Mouse (Mus musculus): Measurements from ENCODE around the gene Ppp1r15a. TPM values are rescaled to one million over a fixed set of nuclear protein-coding genes. Genes with fewer than 3 reads are reported as not detected.
"Not testable (repeated sequence)": the region's sequence is repeated elsewhere in the genome, so short reads cannot be mapped to it uniquely, and the experiment has no call there.

The Ppp1r15a gene
- polyA plus RNA-seq, 1 experiment from 2014 or later = 12.9 TPM

DNA sequence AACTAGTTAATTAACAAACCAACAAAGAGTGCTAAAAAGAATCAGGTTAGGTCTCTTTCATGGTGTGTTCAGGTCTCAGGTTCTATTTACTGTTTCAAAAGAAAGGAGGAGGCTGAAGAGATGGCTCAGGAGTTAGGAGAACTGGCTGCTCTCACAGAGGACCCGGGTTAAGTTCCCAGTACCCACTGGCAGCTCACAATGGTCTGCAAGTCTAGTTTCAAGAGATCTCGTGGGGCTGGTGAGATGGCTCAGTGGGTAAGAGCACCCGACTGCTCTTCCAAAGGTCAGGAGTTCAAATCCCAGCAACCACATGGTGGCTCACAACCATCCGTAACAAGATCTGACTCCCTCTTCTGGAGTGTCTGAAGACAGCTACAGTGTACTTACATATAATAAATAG, 45.8 kb downstream of the Ppp1r15a start:
- ATAC-seq (ENCODE audit: low FRiP score); H3K9ac ChIP-seq; H3K9me3 ChIP-seq (ENCODE audit: control insufficient read depth, low read length); H3K4me1 ChIP-seq (replicated peaks; ENCODE audit: control insufficient read depth, insufficient read depth, low read length); H3K27me3 ChIP-seq (ENCODE audit: control insufficient read depth, insufficient read depth, low read length); DNase-seq (ENCODE audit: low spot score); H3K27ac ChIP-seq; H3K4me2 ChIP-seq (replicated peaks); H3K36me3 ChIP-seq (replicated peaks; ENCODE audit: control insufficient read depth, insufficient read depth); H3K4me3 ChIP-seq (replicated peaks; ENCODE audit: low read length): not testable (repeated sequence)
- WGBS = 80% methylated on average over 3 of the region's 4 CpGs

DNA sequence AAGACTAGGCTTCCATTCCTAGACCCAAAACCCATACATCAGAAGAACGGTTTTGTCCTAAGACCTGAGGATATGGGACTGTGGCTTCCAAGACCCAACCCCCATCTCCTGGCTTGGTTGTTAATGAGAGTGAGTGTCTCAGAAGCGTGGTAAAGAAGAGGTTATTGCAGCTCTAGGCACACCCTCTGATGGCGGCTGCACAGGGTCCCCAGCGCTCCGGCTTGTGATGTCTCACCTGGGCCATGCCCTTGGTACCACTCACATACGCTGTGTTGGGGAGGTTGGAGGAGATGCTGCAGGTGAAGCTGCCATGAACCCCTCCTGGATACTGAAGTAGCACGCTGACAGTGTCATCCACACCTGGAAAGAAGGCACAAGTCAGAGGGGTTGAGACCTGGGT, 47.3 kb downstream of the Ppp1r15a start:
- Histone ChIP-seq H3K4me1 (replicated peaks; ENCODE audit: control insufficient read depth, insufficient read depth, low read length) (no peaks in the 10 kb centered on the region), H3K9ac (no peak overlapping the region), H3K4me3 (replicated peaks; ENCODE audit: low read length) (no peak overlapping the region), H3K27ac (no peak overlapping the region), H3K9me3 (ENCODE audit: control insufficient read depth, low read length) (no peaks in the 10 kb centered on the region), H3K27me3 (ENCODE audit: control insufficient read depth, insufficient read depth, low read length) (no peaks in the 10 kb centered on the region), H3K4me2 (replicated peaks) (no peak overlapping the region), H3K36me3 (replicated peaks; ENCODE audit: control insufficient read depth, insufficient read depth) (no peaks in the 10 kb centered on the region)
- 98% methylated on average over 7 of the region's 7 CpGs for WGBS
- ATAC-seq (ENCODE audit: low FRiP score) (no peak), DNase-seq (ENCODE audit: low spot score) (no peak)

DNA sequence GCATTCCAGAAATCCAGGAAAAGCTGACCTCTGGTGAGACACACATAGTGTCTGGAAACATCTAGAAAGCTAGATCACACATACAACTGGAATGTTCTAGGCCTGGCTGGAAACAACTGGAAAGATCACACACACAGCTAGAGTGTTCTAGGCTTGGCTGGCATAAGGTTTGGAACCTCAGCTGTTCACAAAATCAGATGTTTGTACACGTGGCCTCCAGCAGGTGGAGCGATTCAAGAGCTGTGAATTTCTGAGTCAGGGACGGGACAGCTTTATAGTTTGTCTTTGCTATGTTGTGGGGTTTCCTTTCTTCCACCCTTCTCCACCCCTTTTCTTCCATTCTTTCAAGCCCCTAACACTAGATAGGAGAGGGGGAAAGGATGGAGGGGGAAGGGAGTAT, 49.1 kb downstream of the Ppp1r15a start:
- H3K4me2 ChIP-seq (replicated peaks) = no peak overlapping the region
- 18% methylated on average over 3 of the region's 3 CpGs for WGBS
- no peak; the same call in 1 of the 2 replicates for ATAC-seq (ENCODE audit: low FRiP score)
- H3K27ac ChIP-seq = no peak overlapping the region
- peak; percentile 76 for DNase-seq (ENCODE audit: low spot score)
- no peaks in the 10 kb centered on the region for H3K4me1 ChIP-seq (replicated peaks; ENCODE audit: control insufficient read depth, insufficient read depth, low read length)
- H3K27me3 ChIP-seq (ENCODE audit: control insufficient read depth, insufficient read depth, low read length) = no peaks in the 10 kb centered on the region
- H3K9me3 ChIP-seq (ENCODE audit: control insufficient read depth, low read length) = no peaks in the 10 kb centered on the region
- no peaks in the 10 kb centered on the region for H3K36me3 ChIP-seq (replicated peaks; ENCODE audit: control insufficient read depth, insufficient read depth)
- H3K4me3 ChIP-seq (replicated peaks; ENCODE audit: low read length) = no peak overlapping the region
- no peak overlapping the region for H3K9ac ChIP-seq

DNA sequence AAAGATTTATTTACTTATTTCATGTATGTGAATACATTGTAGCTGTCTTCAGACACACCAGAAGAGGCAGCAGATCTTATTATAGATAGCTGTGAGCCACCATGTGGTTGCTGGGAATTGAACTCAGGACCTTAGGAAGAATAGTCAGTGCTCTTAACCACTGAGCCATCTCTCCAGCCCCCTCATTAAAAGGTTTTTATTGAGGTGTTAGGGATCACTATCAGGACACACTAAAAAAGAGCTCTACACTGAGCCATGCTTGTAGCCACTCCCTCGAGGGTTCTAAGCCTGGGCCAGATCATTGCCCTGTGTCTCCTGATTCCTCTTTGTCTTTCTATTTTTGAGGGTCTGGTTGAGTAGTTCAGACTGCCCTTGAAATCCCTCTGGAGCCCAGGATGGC, 49.6 kb downstream of the Ppp1r15a start:
- H3K27me3 ChIP-seq (ENCODE audit: control insufficient read depth, insufficient read depth, low read length) = no peaks in the 10 kb centered on the region
- no peaks in the 10 kb centered on the region for H3K4me1 ChIP-seq (replicated peaks; ENCODE audit: control insufficient read depth, insufficient read depth, low read length)
- no peak overlapping the region for H3K27ac ChIP-seq
- H3K9me3 ChIP-seq (ENCODE audit: control insufficient read depth, low read length) = no peaks in the 10 kb centered on the region
- no peaks in the 10 kb centered on the region for H3K36me3 ChIP-seq (replicated peaks; ENCODE audit: control insufficient read depth, insufficient read depth)
- H3K9ac ChIP-seq = no peak overlapping the region
- H3K4me3 ChIP-seq (replicated peaks; ENCODE audit: low read length) = no peak overlapping the region
- H3K4me2 ChIP-seq (replicated peaks) = no peak overlapping the region
- ATAC-seq (ENCODE audit: low FRiP score) (no peak), DNase-seq (ENCODE audit: low spot score) (no peak)
- 63% methylated on average over 1 of the region's 1 CpGs for WGBS

DNA sequence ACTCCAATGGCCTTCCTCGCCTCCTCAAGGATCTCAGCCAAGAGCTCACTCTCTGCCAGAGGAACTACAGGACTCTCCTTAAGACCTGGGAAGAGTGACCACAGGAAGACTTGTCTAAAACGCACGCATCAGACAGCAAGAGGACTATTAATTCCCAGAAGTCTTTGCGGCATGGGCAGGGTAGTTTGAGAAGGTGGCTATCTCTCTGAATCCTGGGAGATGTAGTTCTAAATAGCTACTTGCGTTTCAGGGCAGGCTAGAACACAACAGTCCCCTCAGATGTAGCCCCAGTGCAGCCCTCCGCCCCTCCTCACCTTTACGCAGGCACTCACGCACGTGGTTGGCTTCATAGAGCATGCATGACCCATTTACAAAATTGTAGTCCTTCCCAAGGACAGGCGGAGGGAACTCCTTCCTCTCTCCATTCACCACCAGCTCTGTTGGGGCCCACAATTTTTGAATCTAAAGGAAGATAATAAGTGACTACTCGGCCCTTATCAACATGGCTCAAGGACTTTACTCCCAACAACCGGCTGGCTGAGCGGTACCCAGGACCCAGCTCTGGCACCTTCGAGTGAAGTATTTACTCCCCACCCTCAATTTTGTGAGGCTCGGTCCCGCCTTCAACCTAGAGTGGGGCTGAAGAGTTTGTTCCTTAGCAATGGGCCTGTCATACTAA, 50.6 kb downstream of the Ppp1r15a start:
- H3K27me3 ChIP-seq (ENCODE audit: control insufficient read depth, insufficient read depth, low read length) = no peaks in the 10 kb centered on the region
- no peak for ATAC-seq (ENCODE audit: low FRiP score)
- no peak overlapping the region for H3K9ac ChIP-seq
- H3K4me3 ChIP-seq (replicated peaks; ENCODE audit: low read length) = no peak overlapping the region
- no peaks in the 10 kb centered on the region for H3K36me3 ChIP-seq (replicated peaks; ENCODE audit: control insufficient read depth, insufficient read depth)
- no peaks in the 10 kb centered on the region for H3K4me1 ChIP-seq (replicated peaks; ENCODE audit: control insufficient read depth, insufficient read depth, low read length)
- 79% methylated on average over 16 of the region's 16 CpGs for WGBS
- no peaks in the 10 kb centered on the region for H3K9me3 ChIP-seq (ENCODE audit: control insufficient read depth, low read length)
- no peak overlapping the region for H3K27ac ChIP-seq
- H3K4me2 ChIP-seq (replicated peaks) = peak overlapping the region; percentile 33; the same call in 1 of the 2 replicates
- DNase-seq (ENCODE audit: low spot score) = no peak

Other genes starting within 250 kb of the Ppp1r15a start
- gene Slc6a21, start 248.8 kb downstream of the Ppp1r15a start, polyA plus RNA-seq (2014; fragmentation: Nextera tagmentation; extraction: Ambion mirVana) = not detected in 2 replicates
- 7.8 and 9.3 TPM in 2 replicates for gene Trpm4, start 192.5 kb downstream of the Ppp1r15a start, polyA plus RNA-seq (2014; fragmentation: Nextera tagmentation; extraction: Ambion mirVana)
- 0.20 and 0.41 TPM in 2 replicates for gene Hrc, start 191.0 kb downstream of the Ppp1r15a start, polyA plus RNA-seq (2014; fragmentation: Nextera tagmentation; extraction: Ambion mirVana)
- gene Ppfia3, start 159.2 kb downstream of the Ppp1r15a start, polyA plus RNA-seq (2014; fragmentation: Nextera tagmentation; extraction: Ambion mirVana) = 29.8 and 32.3 TPM in 2 replicates
- 34.8 and 37.9 TPM in 2 replicates for gene Lin7b, start 155.7 kb downstream of the Ppp1r15a start, polyA plus RNA-seq (2014; fragmentation: Nextera tagmentation; extraction: Ambion mirVana)
- gene Snrnp70, start 130.5 kb downstream of the Ppp1r15a start, polyA plus RNA-seq (2014; fragmentation: Nextera tagmentation; extraction: Ambion mirVana) = 61.4 and 72.3 TPM in 2 replicates
- gene Kcna7, start 120.6 kb downstream of the Ppp1r15a start, polyA plus RNA-seq (2014; fragmentation: Nextera tagmentation; extraction: Ambion mirVana) = not detected in 2 replicates
- 0.13 TPM in 1 of 2 replicates, not detected in the other for gene Ntf5, start 112.6 kb downstream of the Ppp1r15a start, polyA plus RNA-seq (2014; fragmentation: Nextera tagmentation; extraction: Ambion mirVana)
- 1.2 and 2.0 TPM in 2 replicates for gene Lhb, start 105.4 kb downstream of the Ppp1r15a start, polyA plus RNA-seq (2014; fragmentation: Nextera tagmentation; extraction: Ambion mirVana)
- gene Gys1, start 91.4 kb downstream of the Ppp1r15a start, polyA plus RNA-seq (2014; fragmentation: Nextera tagmentation; extraction: Ambion mirVana) = 17.8 and 21.6 TPM in 2 replicates
- 83.9 and 93.5 TPM in 2 replicates for gene Ruvbl2, start 88.2 kb downstream of the Ppp1r15a start, polyA plus RNA-seq (2014; fragmentation: Nextera tagmentation; extraction: Ambion mirVana)
- gene Ftl1, start 66.4 kb downstream of the Ppp1r15a start, polyA plus RNA-seq (2014; fragmentation: Nextera tagmentation; extraction: Ambion mirVana) = 4,936 and 5,483 TPM in 2 replicates
- 182 and 190 TPM in 2 replicates for gene Bax, start 59.4 kb downstream of the Ppp1r15a start, polyA plus RNA-seq (2014; fragmentation: Nextera tagmentation; extraction: Ambion mirVana)
- 0.13 and 0.35 TPM in 2 replicates for gene Tulp2, start 44.4 kb downstream of the Ppp1r15a start, polyA plus RNA-seq (2014; fragmentation: Nextera tagmentation; extraction: Ambion mirVana)
- not detected in 2 replicates for gene Gm45808, start 39.5 kb downstream of the Ppp1r15a start, polyA plus RNA-seq (2014; fragmentation: Nextera tagmentation; extraction: Ambion mirVana)
- gene Dhdh, start 37.5 kb downstream of the Ppp1r15a start, polyA plus RNA-seq (2014; fragmentation: Nextera tagmentation; extraction: Ambion mirVana) = 2.8 and 3.6 TPM in 2 replicates
- gene Nucb1, start 15.9 kb downstream of the Ppp1r15a start, polyA plus RNA-seq (2014; fragmentation: Nextera tagmentation; extraction: Ambion mirVana) = 121 and 122 TPM in 2 replicates
- gene Plekha4, start 62 bp upstream of the Ppp1r15a start, polyA plus RNA-seq (2014; fragmentation: Nextera tagmentation; extraction: Ambion mirVana) = 1.4 and 2.3 TPM in 2 replicates
- gene Hsd17b14, start 28.6 kb upstream of the Ppp1r15a start, polyA plus RNA-seq (2014; fragmentation: Nextera tagmentation; extraction: Ambion mirVana) = 0.25 TPM in 1 of 2 replicates, not detected in the other
- gene Bcat2, start 43.9 kb upstream of the Ppp1r15a start, polyA plus RNA-seq (2014; fragmentation: Nextera tagmentation; extraction: Ambion mirVana) = 17.4 and 19.0 TPM in 2 replicates
- gene Fgf21, start 89.2 kb upstream of the Ppp1r15a start, polyA plus RNA-seq (2014; fragmentation: Nextera tagmentation; extraction: Ambion mirVana) = not detected in 2 replicates
- not detected in 2 replicates for gene Fut1, start 91.0 kb upstream of the Ppp1r15a start, polyA plus RNA-seq (2014; fragmentation: Nextera tagmentation; extraction: Ambion mirVana)
- not detected in 2 replicates for gene Izumo1, start 95.5 kb upstream of the Ppp1r15a start, polyA plus RNA-seq (2014; fragmentation: Nextera tagmentation; extraction: Ambion mirVana)
- gene Rasip1, start 101.2 kb upstream of the Ppp1r15a start, polyA plus RNA-seq (2014; fragmentation: Nextera tagmentation; extraction: Ambion mirVana) = 17.2 and 18.3 TPM in 2 replicates
- 3.0 and 3.1 TPM in 2 replicates for gene Mamstr, start 113.7 kb upstream of the Ppp1r15a start, polyA plus RNA-seq (2014; fragmentation: Nextera tagmentation; extraction: Ambion mirVana)
- gene Fut2, start 140.1 kb upstream of the Ppp1r15a start, polyA plus RNA-seq (2014; fragmentation: Nextera tagmentation; extraction: Ambion mirVana) = 0.07 and 0.11 TPM in 2 replicates
- gene Ntn5, start 157.8 kb upstream of the Ppp1r15a start, polyA plus RNA-seq (2014; fragmentation: Nextera tagmentation; extraction: Ambion mirVana) = 1.0 and 1.3 TPM in 2 replicates
- gene Sec1, start 168.1 kb upstream of the Ppp1r15a start, polyA plus RNA-seq (2014; fragmentation: Nextera tagmentation; extraction: Ambion mirVana) = 0.22 and 0.40 TPM in 2 replicates
- 28.2 and 29.0 TPM in 2 replicates for gene Car11, start 173.6 kb upstream of the Ppp1r15a start, polyA plus RNA-seq (2014; fragmentation: Nextera tagmentation; extraction: Ambion mirVana)
- gene Dbp, start 178.8 kb upstream of the Ppp1r15a start, polyA plus RNA-seq (2014; fragmentation: Nextera tagmentation; extraction: Ambion mirVana) = 3.5 and 3.9 TPM in 2 replicates
- gene Rpl18, start 189.2 kb upstream of the Ppp1r15a start, polyA plus RNA-seq (2014; fragmentation: Nextera tagmentation; extraction: Ambion mirVana) = 578 and 674 TPM in 2 replicates
- gene Sphk2, start 191.7 kb upstream of the Ppp1r15a start, polyA plus RNA-seq (2014; fragmentation: Nextera tagmentation; extraction: Ambion mirVana) = 16.7 and 20.0 TPM in 2 replicates
- gene Fam83e, start 194.9 kb upstream of the Ppp1r15a start, polyA plus RNA-seq (2014; fragmentation: Nextera tagmentation; extraction: Ambion mirVana) = 0.17 TPM in 1 of 2 replicates, not detected in the other
- not detected in 2 replicates for gene Spaca4, start 199.5 kb upstream of the Ppp1r15a start, polyA plus RNA-seq (2014; fragmentation: Nextera tagmentation; extraction: Ambion mirVana)

Data from hindbrain, embryonic 14.5 days (tissue).